Mouse (Mus musculus) right cerebral cortex, postnatal 10 days (tissue): ENCODE measurements at regions not wholly inside any gene's neighbourhood (a gene's known extent, or its start where the extent isn't known, plus 50 kb on each side); places are given as distances from the start of the nearest gene placed in this dataset.

Source experiments
- DNase-seq, 2 experiments: peaks; one replicate each; pipeline ENCODE4 v3.0.0; 2021; ENCODE audit warnings: low spot score in 2 of 2

DNA sequence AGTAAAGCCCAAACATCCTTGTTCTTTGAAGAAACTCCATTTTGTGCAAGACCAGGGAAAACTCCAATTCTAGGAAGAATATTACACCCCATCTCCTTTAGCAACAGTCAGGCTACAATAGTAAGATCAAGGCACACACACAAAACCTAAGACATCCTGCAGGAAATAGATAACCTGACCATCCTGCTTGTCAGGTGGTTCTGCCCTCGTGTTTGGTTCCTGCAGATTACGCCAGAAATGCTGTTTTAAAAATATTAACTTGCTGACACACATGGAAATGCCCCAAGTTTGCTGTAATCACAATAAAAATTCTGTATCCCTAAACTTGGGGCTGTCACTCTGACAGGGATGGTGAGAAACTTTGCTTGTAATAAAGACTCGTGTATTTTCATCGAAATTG is 251.6 kb downstream of the Kcnj3 start:
- no peak for DNase-seq

DNA sequence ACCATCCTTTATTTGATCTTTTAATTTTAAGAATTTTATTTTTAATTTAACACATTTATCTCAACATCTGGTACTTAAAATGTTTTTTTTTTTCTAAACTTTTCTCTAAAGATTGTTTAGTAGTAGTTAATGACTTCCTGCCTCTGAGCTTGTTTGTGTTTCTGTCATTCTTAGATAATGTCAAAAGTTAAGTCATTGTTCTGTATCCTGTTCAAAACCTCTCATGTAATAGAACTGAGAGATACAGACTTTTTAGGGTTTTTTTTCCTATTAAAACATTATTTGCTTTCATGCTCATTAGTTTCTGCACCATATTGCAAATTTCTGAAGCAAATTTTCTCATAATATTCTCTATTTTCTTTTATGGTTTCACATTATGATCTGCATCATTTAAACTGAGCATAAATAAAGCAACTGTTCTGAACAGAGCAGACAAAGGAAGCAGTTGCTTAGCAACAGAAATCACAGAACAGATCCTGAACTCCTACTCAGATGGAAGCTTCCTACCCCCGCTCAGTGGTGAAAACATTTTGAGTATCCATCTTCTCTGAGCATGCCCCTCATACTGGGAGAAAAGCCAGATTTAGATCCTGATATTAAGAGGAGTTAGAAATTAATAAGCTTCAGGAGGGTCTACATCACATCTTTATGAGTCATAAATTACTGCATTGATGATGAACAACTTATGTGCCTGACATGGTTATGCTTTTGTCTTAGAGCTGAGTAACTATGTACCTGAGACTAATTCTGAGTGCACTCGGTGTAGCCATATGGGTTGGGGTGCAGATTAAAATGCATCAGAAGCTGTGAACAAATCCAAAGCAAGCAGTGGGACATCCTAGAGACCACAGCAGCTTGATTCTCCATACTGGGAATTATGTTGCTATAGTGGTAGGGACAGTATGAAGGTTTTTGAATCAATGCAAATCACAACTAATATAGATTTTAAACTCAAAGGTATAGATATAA is 257.4 kb downstream of the Kcnj3 start:
- DNase-seq = peak; percentile 54 to 80

- DNase-seq = no peak
Measured at GRCm38 (mm10) chr2:55699705-55700104, 263.9 kb downstream of the Kcnj3 start.
